Mouse (Mus musculus) left cerebral cortex, postnatal 25 days (tissue): Measurements from ENCODE around the gene Kcnk15. TPM values are rescaled to one million over a fixed set of nuclear protein-coding genes. Genes with fewer than 3 reads are reported as not detected.

Experiments
- DNase-seq, 2 experiments: peaks; one replicate each; pipeline ENCODE4 v3.0.0; 2022; ENCODE audit warnings: low spot score in 2 of 2, mixed read lengths in 1 of 2
- intact Hi-C: fragments of 180-260 bp; cut with DNase I; formaldehyde crosslinking; loops from one replicate; pipeline ENCODE4 v1.15.1; 2025
- total RNA-seq, 2 experiments: library from RNA; stranded (reverse); gene quantifications; 2 replicates each; pipeline ENCODE4 v1.2.3; 2021

Kcnk15 gene
- under 1 TPM; 0.23 to 0.25 TPM for total RNA-seq

GRCm38 (mm10) chr2:163853461-163853901 lies at the start of gene Kcnk15:
Gene Kcnk15 (plus strand): TSS chr2:163853651.
- no peak for DNase-seq

GRCm38 (mm10) chr2:163803838-163804237 lies 49.6 kb upstream of the Kcnk15 start:
- intact Hi-C loops = no loop called here
- no peak for DNase-seq

More at GRCm38 (mm10) chr2:163853461-163853901, at the start of gene Kcnk15:
- intact Hi-C loops = no loop called here

- intact Hi-C loops = no loop called here
- DNase-seq = peak in 1 of 2 experiments; percentile 7
Measured at GRCm38 (mm10) chr2:163809166-163809565, 44.3 kb upstream of the Kcnk15 start.

DNA sequence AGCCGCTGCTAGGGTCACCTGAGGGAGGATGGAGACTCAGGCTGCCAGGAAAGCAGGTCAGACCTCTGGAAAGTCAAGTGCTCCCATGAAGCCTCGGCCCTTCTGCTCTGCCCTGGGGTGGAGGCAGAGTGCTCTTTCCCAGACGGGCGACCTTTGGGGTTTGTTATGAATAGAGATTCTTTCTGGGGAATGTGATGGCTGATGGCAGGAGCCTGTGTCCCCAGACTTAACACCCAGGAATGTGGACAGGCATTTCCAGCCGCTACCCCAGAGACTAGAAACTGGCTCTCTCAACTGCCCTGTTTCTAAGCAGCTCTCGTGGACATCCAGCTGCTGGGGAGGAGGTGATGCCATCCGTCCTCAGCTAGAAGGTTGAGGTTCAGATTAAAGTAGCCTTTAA lies 43.7 kb upstream of the Kcnk15 start:
- intact Hi-C loops = no loop called here
- DNase-seq = no peak

GRCm38 (mm10) chr2:163813077-163813476 lies 40.4 kb upstream of the Kcnk15 start:
- intact Hi-C loops = no loop called here
- DNase-seq = no peak

GRCm38 (mm10) chr2:163814739-163815465 lies 38.5 kb upstream of the Kcnk15 start:
- intact Hi-C loops = no loop called here
- no peak for DNase-seq

DNA sequence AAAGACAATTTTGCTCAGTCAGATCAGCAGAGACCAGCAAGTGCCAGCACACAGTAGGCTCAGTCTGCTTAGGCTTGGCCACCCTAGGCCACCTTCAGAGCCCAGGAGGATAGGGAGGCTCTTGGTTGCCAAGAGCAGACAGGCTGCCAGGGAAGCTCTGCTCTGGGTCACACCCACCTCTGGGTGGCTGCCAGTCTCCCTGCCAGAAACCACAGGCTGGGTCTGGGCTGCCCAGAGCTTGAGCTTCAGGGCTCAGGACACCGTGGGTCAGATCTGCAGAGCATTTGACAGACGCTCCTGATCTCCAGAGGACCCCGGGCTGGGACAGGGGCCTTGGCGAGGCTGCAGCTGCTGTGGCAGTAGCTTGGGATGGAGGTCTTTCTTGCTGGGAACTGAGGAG lies 32.8 kb upstream of the Kcnk15 start, which contains the start of gene Ccn5:
TSS of gene Ccn5 (plus strand) at position 255 of the 400 bp plus-strand sequence.
- intact Hi-C loops = loop anchor here (10.0 kb wide), 1 partner anchor 286 kb away; no protein-coding TSS in a partner anchor
- DNase-seq = no peak

- intact Hi-C loops = loop anchor here (10.0 kb wide), 1 partner anchor 288 kb away; no protein-coding TSS in a partner anchor
- peak; percentile 18 to 31 for DNase-seq
Measured at GRCm38 (mm10) chr2:163823248-163823647, 30.2 kb upstream of the Kcnk15 start.

DNA sequence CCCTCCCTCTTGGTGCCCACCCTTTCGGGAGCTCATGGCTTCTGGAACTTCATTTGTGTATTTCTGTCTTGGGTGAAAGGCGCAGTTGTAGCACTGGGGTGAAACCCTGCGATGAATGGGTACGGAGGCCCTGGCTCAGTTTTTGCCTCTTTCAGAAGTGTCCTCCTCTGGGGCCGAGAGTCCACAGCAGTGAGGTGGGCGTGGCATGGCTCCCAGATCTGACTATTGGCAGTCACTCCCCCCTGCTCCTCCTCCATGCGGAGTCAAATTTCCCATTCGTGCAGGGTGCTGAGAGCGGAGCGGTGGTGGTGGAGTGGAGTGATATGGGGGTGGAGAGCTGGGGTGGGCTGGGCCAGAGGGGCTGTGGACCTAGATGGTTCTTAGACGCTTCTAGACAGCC lies 29.7 kb upstream of the Kcnk15 start:
- intact Hi-C loops = loop anchor here (10.0 kb wide), 1 partner anchor 289 kb away; no protein-coding TSS in a partner anchor
- DNase-seq = no peak

- intact Hi-C loops = loop anchor here (10.0 kb wide), 1 partner anchor 291 kb away; no protein-coding TSS in a partner anchor
- DNase-seq = no peak
Measured at GRCm38 (mm10) chr2:163825861-163826260, 27.6 kb upstream of the Kcnk15 start.

DNA sequence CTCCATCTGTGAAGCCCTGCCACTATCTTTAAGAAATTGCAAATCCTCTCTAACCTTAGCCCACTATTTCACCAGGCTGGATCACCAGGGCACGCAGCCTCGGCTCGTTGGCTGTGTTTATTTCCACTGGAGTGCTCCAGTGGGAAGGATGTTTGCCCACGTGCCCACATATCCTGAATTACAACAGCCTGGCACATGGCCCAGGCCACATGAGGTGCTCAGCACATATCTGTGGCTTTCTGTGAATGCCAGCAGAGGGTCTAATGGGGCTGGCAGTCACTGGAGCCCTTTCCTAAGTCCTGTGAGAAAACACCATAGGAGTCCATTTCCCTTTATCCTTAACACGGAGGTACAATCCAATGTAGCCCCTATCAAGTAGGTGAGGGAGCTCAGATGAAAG lies 27.0 kb upstream of the Kcnk15 start:
- DNase-seq = no peak
- intact Hi-C loops = loop anchor here (10.0 kb wide), 1 partner anchor 292 kb away; no protein-coding TSS in a partner anchor

GRCm38 (mm10) chr2:163831163-163831562 lies 22.3 kb upstream of the Kcnk15 start:
- DNase-seq = no peak
- intact Hi-C loops = loop anchor here (10.0 kb wide), 1 partner anchor 46 kb away; no protein-coding TSS in a partner anchor

GRCm38 (mm10) chr2:163838043-163838442 lies 15.4 kb upstream of the Kcnk15 start:
- intact Hi-C loops = loop anchor here (10.0 kb wide), 1 partner anchor 53 kb away; no protein-coding TSS in a partner anchor
- DNase-seq = peak; percentile 85 to 88

DNA sequence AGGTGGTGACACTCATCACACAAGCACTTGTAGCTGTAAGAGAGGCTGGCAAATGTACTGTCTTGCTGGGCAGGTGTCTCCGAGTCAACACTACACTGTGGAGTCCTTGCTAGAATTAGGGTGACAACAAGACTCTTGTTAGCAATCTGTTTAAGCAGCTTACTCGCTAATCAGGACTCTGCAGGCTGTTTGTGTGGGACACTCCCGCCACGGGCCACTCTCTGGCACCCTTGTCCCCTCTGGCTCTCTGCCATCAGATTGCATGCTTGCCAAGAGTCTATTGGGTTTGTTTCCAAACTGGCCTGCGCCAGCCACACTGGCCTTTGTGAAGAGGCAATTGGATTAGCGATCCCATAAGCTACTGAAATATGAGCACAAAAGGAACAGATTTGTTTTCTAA lies 13.9 kb upstream of the Kcnk15 start:
- DNase-seq = peak in 1 of 2 experiments; percentile 28
- intact Hi-C loops = loop anchor here (10.0 kb wide), 1 partner anchor 55 kb away; no protein-coding TSS in a partner anchor

- intact Hi-C loops = no loop called here
- no peak for DNase-seq
Measured at GRCm38 (mm10) chr2:163842043-163842442, 11.4 kb upstream of the Kcnk15 start.

- intact Hi-C loops = loop anchor here (5.0 kb wide), 1 partner anchor 95 kb away; no protein-coding TSS in a partner anchor
Measured at GRCm38 (mm10) chr2:163857233-163857632, 3.8 kb downstream of the Kcnk15 start.

GRCm38 (mm10) chr2:163858254-163858947 lies 5.0 kb downstream of the Kcnk15 start:
- peak; percentile 47 to 55 for DNase-seq
- intact Hi-C loops = loop anchor here (5.0 kb wide), 1 partner anchor 94 kb away; no protein-coding TSS in a partner anchor

More at GRCm38 (mm10) chr2:163857233-163857632, 3.8 kb downstream of the Kcnk15 start:
- no peak for DNase-seq

GRCm38 (mm10) chr2:163865311-163865710 lies 11.9 kb downstream of the Kcnk15 start:
- intact Hi-C loops = no loop called here
- no peak for DNase-seq

DNA sequence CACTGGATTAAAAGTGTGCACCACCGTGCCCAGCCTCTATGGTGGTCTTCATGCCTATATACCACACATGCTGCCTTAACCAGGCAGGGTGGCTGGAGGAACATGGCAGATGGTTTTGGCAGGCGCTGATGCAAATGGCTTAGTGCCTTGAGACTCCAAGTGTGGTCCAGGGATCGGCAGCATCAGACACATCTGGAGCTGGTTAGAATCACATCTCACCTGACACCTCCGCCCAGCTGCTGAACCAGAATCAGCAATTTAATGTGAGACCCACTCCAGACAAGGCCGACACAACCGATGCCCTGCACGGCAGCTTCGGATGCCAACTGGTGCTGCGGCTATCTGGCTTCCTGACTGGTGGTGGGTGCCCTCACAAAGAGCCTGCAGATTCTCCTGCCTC lies 12.6 kb downstream of the Kcnk15 start:
- intact Hi-C loops = no loop called here
- DNase-seq = no peak

GRCm38 (mm10) chr2:163869783-163870182 lies 16.3 kb downstream of the Kcnk15 start:
- intact Hi-C loops = no loop called here
- DNase-seq = no peak
